Mouse (Mus musculus) heart, embryonic 14.5 days (tissue): Measurements from ENCODE around the gene Tmem51. TPM values are rescaled to one million over a fixed set of nuclear protein-coding genes. Genes with fewer than 3 reads are reported as not detected.

Experiments used
- ATAC-seq: fragments of 200-750 bp; cut with Nextera tagmentation; 2 replicates; pipeline ENCODE4 v1.8.0; 2017; ENCODE audit warnings: low read depth, moderate TSS enrichment; ENCODE audit not compliant: insufficient number of reproducible peaks, insufficient read depth, low FRiP score
- H3K27ac ChIP-seq, 2 experiments: fragments of 200-500 bp in 1 of 2; fragments of 300-500 bp in 1 of 2; sonication (generic) in 1 of 2; replicated peaks in 1 of 2; 2 replicates each; pipeline ENCODE4 v1.5.1; 2012 to 2014; ENCODE audit warnings: low read depth in 2 of 2, low read length in 2 of 2, control low read depth in 1 of 2, mild to moderate bottlenecking in 1 of 2, mixed read lengths in 1 of 2; ENCODE audit not compliant: control insufficient read depth in 1 of 2, insufficient read depth in 1 of 2
- H3K27me3 ChIP-seq: fragments of 300-500 bp; sonication (generic); 2 replicates; pipeline ENCODE4 v1.6.1; 2014; ENCODE audit warnings: mild to moderate bottlenecking, low read length, control low read depth; ENCODE audit not compliant: control insufficient read depth, insufficient read depth
- H3K36me3 ChIP-seq: fragments of 300-500 bp; sonication (generic); 2 replicates; pipeline ENCODE4 v1.6.1; 2014; ENCODE audit warnings: mild to moderate bottlenecking, control low read depth, low read length, mixed read lengths; ENCODE audit not compliant: control insufficient read depth, insufficient read depth
- H3K4me1 ChIP-seq, 2 experiments: fragments of 200-500 bp in 1 of 2; fragments of 300-500 bp in 1 of 2; sonication (generic) in 1 of 2; 2 replicates each; pipeline ENCODE4 v1.6.1; 2012 to 2014; ENCODE audit warnings: low read length in 2 of 2, control low read depth in 1 of 2, mixed read lengths in 1 of 2; ENCODE audit not compliant: control insufficient read depth in 2 of 2, insufficient read depth in 2 of 2
- H3K4me2 ChIP-seq: fragments of 300-500 bp; sonication (generic); 2 replicates; pipeline ENCODE4 v1.6.1; 2014; ENCODE audit warnings: mild to moderate bottlenecking, low read length
- H3K4me3 ChIP-seq, 2 experiments: fragments of 200-500 bp in 1 of 2; fragments of 300-500 bp in 1 of 2; sonication (generic) in 1 of 2; 2 replicates each; pipeline ENCODE4 v1.5.1; 2012 to 2014; ENCODE audit warnings: low read length in 2 of 2, mild to moderate bottlenecking in 2 of 2, control low read depth in 1 of 2, low read depth in 1 of 2, moderate library complexity in 1 of 2; ENCODE audit not compliant: control insufficient read depth in 1 of 2, insufficient read depth in 1 of 2
- H3K9ac ChIP-seq: fragments of 300-500 bp; sonication (generic); 2 replicates; pipeline ENCODE4 v1.6.1; 2014; ENCODE audit warnings: mild to moderate bottlenecking, low read length
- H3K9me3 ChIP-seq: fragments of 300-500 bp; sonication (generic); 2 replicates; pipeline ENCODE4 v1.6.1; 2016; ENCODE audit warnings: low read length, control low read depth; ENCODE audit not compliant: control insufficient read depth
- WGBS: fragments of 180-500 bp; shearing (Covaris S2); extraction: QIAGEN DNeasy Blood & Tissue Kit; methylation state at CpG from one replicate; pipeline ENCODE4 v1.1.7; 2014; 5-methylcytosine and 5-hydroxymethylcytosine counted together
- polyA plus RNA-seq: library from polyadenylated mRNA; unstranded; fragments of >200 nt; fragmentation: Nextera tagmentation; extraction: Ambion mirVana; gene quantifications from 2 replicates; pipeline ENCODE4 v1.2.1, GENCODE M21; 2014

The Tmem51 gene
- polyA plus RNA-seq, 1 experiment from 2014 or later = 36.4 TPM

DNA sequence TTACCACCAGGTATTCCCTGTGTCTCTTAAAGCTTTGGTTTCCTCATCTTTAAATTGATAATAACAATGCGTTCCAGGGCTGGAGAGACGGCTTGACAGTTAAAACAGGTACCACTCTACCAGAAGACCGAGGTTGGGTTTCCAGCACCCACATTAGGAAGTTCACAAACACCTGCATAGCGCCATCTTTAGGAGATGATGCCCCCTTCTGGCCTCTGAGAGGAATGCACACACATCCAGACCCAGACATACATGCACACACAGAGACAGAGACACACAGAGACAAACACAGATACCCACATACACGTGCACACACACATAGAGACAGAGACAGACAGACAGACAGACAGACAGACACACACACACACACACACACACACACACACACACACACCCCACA, 34.1 kb downstream of the Tmem51 start:
- Histone ChIP-seq H3K4me3 (no peak overlapping the region), H3K9ac (no peak overlapping the region), H3K27ac (no peak overlapping the region), H3K36me3 (no peaks in the 10 kb centered on the region), H3K27me3 (no peaks in the 10 kb centered on the region), H3K4me2 (no peak overlapping the region), H3K9me3 (no peaks in the 10 kb centered on the region), H3K4me1 (peaks cover 26 to 46% of the 10 kb centered on the region in 2 experiments)
- no peak for ATAC-seq
- WGBS = 96% methylated on average over 5 of the region's 5 CpGs

DNA sequence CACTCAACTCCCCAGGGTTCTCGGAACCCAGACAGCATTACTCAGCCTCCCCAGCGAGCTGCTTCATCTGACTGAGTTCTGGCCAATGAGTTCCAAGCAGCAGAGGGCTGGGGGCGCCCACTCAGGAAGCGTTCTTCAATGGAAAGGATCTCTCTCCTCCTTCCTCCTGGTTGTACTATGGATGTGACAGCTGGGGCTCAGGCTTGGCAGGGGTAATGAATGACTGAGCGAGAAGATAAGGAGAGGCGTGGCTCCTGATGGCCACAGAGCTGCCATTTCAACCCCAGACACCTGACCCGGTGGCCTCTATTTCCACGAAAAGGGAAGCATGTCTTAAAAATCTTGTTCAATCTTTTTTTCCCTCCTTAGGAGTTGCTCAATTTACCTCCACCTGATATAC, 35.7 kb downstream of the Tmem51 start:
- no peaks in the 10 kb centered on the region for H3K9me3 ChIP-seq
- peak overlapping the region; percentile 21; the same call in 1 of the 2 replicates for H3K4me2 ChIP-seq
- no peak overlapping the region for H3K4me3 ChIP-seq
- no peak for ATAC-seq
- H3K4me1 ChIP-seq = peaks cover 25 to 46% of the 10 kb centered on the region in 2 experiments
- no peak overlapping the region for H3K9ac ChIP-seq
- WGBS = 28% methylated on average over 8 of the region's 8 CpGs
- no peaks in the 10 kb centered on the region for H3K36me3 ChIP-seq
- no peak overlapping the region for H3K27ac ChIP-seq
- no peaks in the 10 kb centered on the region for H3K27me3 ChIP-seq

DNA sequence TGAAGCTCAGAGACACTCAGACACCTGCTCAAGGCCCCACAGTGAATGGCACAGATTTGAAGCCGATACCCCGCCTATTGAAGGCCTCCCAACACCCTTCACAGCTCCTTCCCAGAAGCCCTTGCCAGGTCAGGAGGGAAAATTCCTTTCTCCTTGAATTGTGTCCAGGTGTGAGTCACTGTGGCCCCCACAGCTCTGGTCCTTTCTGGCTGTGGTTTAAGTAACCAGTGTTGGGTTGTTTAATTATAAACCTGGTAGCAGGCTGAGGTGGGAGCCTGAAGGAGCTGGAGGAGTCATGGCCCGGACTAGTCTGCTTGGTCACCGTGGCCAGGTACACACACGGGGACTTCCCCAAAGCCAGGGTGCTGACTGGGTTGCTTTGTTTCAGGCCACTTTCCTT, 37.1 kb downstream of the Tmem51 start:
- Histone ChIP-seq H3K4me2 (no peak overlapping the region), H3K4me3 (no peak overlapping the region), H3K9me3 (no peaks in the 10 kb centered on the region), H3K27ac (no peak overlapping the region), H3K4me1 (peaks cover 33 to 44% of the 10 kb centered on the region in 2 experiments), H3K27me3 (no peaks in the 10 kb centered on the region), H3K9ac (no peak overlapping the region; the same call in 1 of the 2 replicates), H3K36me3 (no peaks in the 10 kb centered on the region)
- no peak for ATAC-seq
- WGBS = 95% methylated on average over 5 of the region's 5 CpGs

DNA sequence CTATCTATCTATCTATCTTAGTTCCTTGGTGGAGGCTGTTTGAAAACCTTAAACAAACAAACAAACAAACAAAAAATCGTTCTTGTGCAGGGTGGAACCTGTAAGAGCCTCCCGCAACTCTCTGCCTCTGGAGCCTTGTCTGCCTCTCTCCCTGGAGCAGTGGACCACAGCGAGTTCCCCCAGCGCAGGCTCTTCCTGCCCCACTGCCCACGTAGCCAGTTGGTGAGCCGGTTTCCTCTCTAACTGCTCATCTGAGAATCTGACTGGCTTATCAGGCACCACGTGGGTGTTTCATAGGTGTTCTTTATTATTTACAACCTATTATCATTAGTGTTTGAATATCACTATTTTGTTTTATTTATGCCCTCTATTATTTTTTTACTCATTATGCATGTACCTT, 37.6 kb downstream of the Tmem51 start:
- H3K4me2 ChIP-seq = no peak overlapping the region
- H3K9me3 ChIP-seq = no peaks in the 10 kb centered on the region
- no peak for ATAC-seq
- no peak overlapping the region for H3K9ac ChIP-seq
- H3K4me1 ChIP-seq = peaks cover 38 to 47% of the 10 kb centered on the region in 2 experiments
- H3K4me3 ChIP-seq = no peak overlapping the region
- H3K27me3 ChIP-seq = no peaks in the 10 kb centered on the region
- whole genome bisulfite sequencing = 80% methylated on average over 7 of the region's 7 CpGs
- H3K27ac ChIP-seq = no peak overlapping the region
- H3K36me3 ChIP-seq = no peaks in the 10 kb centered on the region

DNA sequence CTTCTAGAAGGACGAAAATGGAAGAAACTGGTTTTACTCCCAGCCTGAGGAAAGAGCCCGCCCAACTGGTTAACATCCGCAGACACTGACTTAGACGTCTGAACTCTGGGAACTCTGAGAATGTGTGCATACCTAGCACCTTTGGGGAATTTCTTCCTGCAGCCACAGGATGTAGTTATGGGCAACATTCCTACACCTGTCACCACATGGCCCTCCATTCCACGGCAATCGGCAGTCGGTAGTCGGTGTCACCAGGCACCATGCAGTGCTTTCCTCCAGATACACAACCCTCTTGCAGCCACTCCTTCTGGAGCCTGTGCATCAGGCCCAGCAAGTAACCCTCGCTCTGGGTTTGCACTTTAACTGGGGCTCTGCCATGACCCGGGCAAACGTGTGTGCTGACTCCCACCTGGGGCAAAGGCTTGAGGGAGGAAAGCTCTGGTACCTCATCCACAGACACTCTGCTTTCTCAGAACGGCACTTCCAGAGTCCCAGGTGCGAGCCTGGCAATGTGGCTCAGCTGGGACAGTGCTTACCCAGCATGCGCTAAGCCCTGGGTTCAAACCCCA, 38.4 kb downstream of the Tmem51 start:
- no peak for ATAC-seq
- H3K27ac ChIP-seq = no peak overlapping the region
- H3K9ac ChIP-seq = no peak overlapping the region
- no peak overlapping the region for H3K4me3 ChIP-seq
- no peaks in the 10 kb centered on the region for H3K36me3 ChIP-seq
- peaks cover 43 to 49% of the 10 kb centered on the region in 2 experiments for H3K4me1 ChIP-seq
- no peaks in the 10 kb centered on the region for H3K9me3 ChIP-seq
- H3K4me2 ChIP-seq = no peak overlapping the region
- 70% methylated on average over 14 of the region's 14 CpGs for WGBS
- no peaks in the 10 kb centered on the region for H3K27me3 ChIP-seq

DNA sequence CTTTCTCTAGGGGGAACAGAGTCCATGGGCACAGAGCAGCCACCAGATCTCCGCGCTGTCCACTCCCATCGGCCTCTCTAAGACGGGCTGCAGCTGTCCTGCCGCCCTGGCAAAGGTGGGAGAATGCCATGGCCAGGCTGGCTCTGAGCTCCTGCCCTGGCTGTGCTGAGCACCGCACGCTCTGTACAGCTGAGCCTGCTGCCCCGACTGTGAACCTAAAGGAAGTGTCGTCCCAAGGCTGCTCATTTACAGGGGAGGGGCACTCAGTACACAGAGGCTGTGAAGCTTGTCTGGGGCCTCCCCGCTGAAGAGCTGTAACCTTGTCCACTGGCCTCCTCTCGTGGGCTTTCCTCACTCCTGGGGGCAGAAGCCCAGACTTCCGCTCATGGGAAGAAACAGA, 39.7 kb downstream of the Tmem51 start:
- H3K4me2 ChIP-seq = peak overlapping the region; percentile 13; the same call in 1 of the 2 replicates
- H3K27ac ChIP-seq = peak overlapping the region; percentile 31 to 53; a peak in 3 of 4 replicates
- peaks cover 50 to 54% of the 10 kb centered on the region in 2 experiments for H3K4me1 ChIP-seq
- WGBS = 40% methylated on average over 12 of the region's 12 CpGs
- no peaks in the 10 kb centered on the region for H3K9me3 ChIP-seq
- 0 out of 2 replicates have a peak, but pooled peaks have one; percentile 14 for ATAC-seq
- H3K27me3 ChIP-seq = no peaks in the 10 kb centered on the region
- H3K9ac ChIP-seq = peak overlapping the region; percentile 48; the same call in 1 of the 2 replicates
- H3K36me3 ChIP-seq = no peaks in the 10 kb centered on the region
- H3K4me3 ChIP-seq = no peak overlapping the region

DNA sequence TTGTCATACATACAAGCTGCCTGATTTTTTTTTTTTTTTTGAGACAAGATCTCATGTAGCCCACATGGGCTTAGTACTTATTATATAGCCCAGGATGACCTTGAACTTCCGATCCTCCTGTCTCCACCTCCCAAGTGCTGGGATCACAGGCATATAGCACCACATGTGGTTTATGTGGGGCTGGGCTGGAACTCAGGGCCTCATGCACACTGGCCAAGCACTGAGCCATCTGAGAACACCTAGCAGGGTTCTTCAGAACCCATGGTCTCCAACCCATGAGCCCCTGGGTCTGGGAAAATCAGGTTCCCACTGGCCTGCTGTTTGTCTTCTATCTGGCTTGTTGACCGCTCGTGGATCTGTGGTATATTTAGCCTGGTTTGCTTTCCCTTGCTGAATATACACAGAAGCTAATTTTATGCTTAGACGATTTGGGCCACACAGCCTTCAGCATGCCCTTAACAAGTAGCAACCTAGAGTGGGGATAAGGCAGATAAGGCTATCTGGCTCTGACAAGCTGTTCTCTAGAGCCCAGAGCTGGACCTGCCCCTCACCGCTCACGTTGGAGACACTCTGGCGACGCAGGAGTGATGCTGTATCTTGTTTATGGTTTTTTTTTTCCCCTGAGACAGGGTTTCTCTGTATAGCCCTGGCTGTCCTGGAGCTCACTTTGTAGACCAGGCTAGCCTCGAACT, 44.3 kb downstream of the Tmem51 start:
- Histone ChIP-seq H3K4me1 (peaks cover 49 to 51% of the 10 kb centered on the region in 2 experiments), H3K27me3 (no peaks in the 10 kb centered on the region), H3K9me3 (no peaks in the 10 kb centered on the region), H3K27ac (peak overlapping the region; percentile 78 to 83), H3K36me3 (peaks cover 14% of the 10 kb centered on the region), H3K4me3 (no peak overlapping the region), H3K9ac (no peak overlapping the region; the same call in 1 of the 2 replicates), H3K4me2 (no peak overlapping the region)
- ATAC-seq = peak; percentile 69
- WGBS = 23% methylated on average over 9 of the region's 9 CpGs
